Mouse (Mus musculus) forebrain, embryonic 16.5 days (tissue): Measurements from ENCODE around the gene Tenm3. TPM values are rescaled to one million over a fixed set of nuclear protein-coding genes. Genes with fewer than 3 reads are reported as not detected.

Source experiments
- ATAC-seq: fragments of 200-750 bp; cut with Nextera tagmentation; 2 replicates; pipeline ENCODE4 v1.8.0; 2017; ENCODE audit warnings: mild to moderate bottlenecking, moderate library complexity
- H3K27ac ChIP-seq: fragments of 300-500 bp; sonication (generic); 2 replicates; pipeline ENCODE4 v1.5.1; 2014; ENCODE audit warnings: low read length, control low read depth
- H3K27me3 ChIP-seq: fragments of 300-500 bp; sonication (generic); replicated peaks from 2 replicates; pipeline ENCODE4 v1.6.1; 2014; ENCODE audit warnings: low read length; ENCODE audit not compliant: control insufficient read depth, insufficient read depth
- H3K36me3 ChIP-seq: fragments of 300-500 bp; sonication (generic); 2 replicates; pipeline ENCODE4 v1.6.1; 2014; ENCODE audit not compliant: control insufficient read depth, insufficient read depth
- H3K4me1 ChIP-seq: fragments of 300-500 bp; sonication (generic); replicated peaks from 2 replicates; pipeline ENCODE4 v1.6.1; 2014; ENCODE audit warnings: low read length; ENCODE audit not compliant: control insufficient read depth, insufficient read depth
- H3K4me2 ChIP-seq: fragments of 300-500 bp; sonication (generic); 2 replicates; pipeline ENCODE4 v1.6.1; 2014; ENCODE audit warnings: mild to moderate bottlenecking, low read length, control low read depth
- H3K4me3 ChIP-seq: fragments of 300-500 bp; sonication (generic); replicated peaks from 2 replicates; pipeline ENCODE4 v1.5.1; 2014; ENCODE audit warnings: mild to moderate bottlenecking, low read length, control low read depth
- H3K9ac ChIP-seq: fragments of 300-500 bp; sonication (generic); replicated peaks from 2 replicates; pipeline ENCODE4 v1.6.1; 2014; ENCODE audit warnings: low read depth, low read length, control low read depth
- H3K9me3 ChIP-seq: fragments of 300-500 bp; sonication (generic); 2 replicates; pipeline ENCODE4 v1.6.1; 2016; ENCODE audit warnings: low read length; ENCODE audit not compliant: control insufficient read depth
- WGBS: fragments of 180-500 bp; shearing (Covaris S2); extraction: QIAGEN DNeasy Blood & Tissue Kit; methylation state at CpG from one replicate; pipeline ENCODE4 v1.1.7; 2014; 5-methylcytosine and 5-hydroxymethylcytosine counted together
- polyA plus RNA-seq: library from polyadenylated mRNA; unstranded; fragments of >200 nt; fragmentation: Nextera tagmentation; extraction: Ambion mirVana; gene quantifications from 2 replicates; pipeline ENCODE4 v1.2.1, GENCODE M21; 2015

The Tenm3 gene
- polyA plus RNA-seq, 1 experiment from 2014 or later, result 24.8 TPM

- H3K27me3 ChIP-seq, result peaks cover 26% of the 10 kb centered on the region
- H3K4me2 ChIP-seq, result peak overlapping the region; percentile 68
- no peaks in the 10 kb centered on the region for H3K9me3 ChIP-seq
- peaks cover 19% of the 10 kb centered on the region for H3K4me1 ChIP-seq
- WGBS, result under 1% methylated on average over 14 of the region's 14 CpGs
- ATAC-seq, result no peak
- no peak overlapping the region for H3K27ac ChIP-seq
- peak overlapping the region; percentile 87 for H3K4me3 ChIP-seq
- no peak overlapping the region for H3K9ac ChIP-seq
- H3K36me3 ChIP-seq, result no peaks in the 10 kb centered on the region
Observed at GRCm38 (mm10) chr8:48844370-48844905, 687 bp upstream of the Tenm3 start.

- no peaks in the 10 kb centered on the region for H3K36me3 ChIP-seq
- peaks cover 19% of the 10 kb centered on the region for H3K4me1 ChIP-seq
- peak overlapping the region; percentile 87 for H3K4me3 ChIP-seq
- peaks cover 26% of the 10 kb centered on the region for H3K27me3 ChIP-seq
- H3K9me3 ChIP-seq, result no peaks in the 10 kb centered on the region
- H3K27ac ChIP-seq, result peak overlapping the region; percentile 14; the same call in 1 of the 2 replicates
- WGBS, result under 1% methylated on average over 46 of the region's 93 CpGs
- peak; percentile 85 for ATAC-seq
- H3K9ac ChIP-seq, result peak overlapping the region; percentile 74
- peak overlapping the region; percentile 68 for H3K4me2 ChIP-seq
Observed at GRCm38 (mm10) chr8:48842991-48843930, 490 bp downstream of the Tenm3 start.

- Histone ChIP-seq H3K36me3 (no peaks in the 10 kb centered on the region), H3K4me1 (peaks cover 19% of the 10 kb centered on the region), H3K27me3 (peaks cover 26% of the 10 kb centered on the region), H3K9me3 (no peaks in the 10 kb centered on the region), H3K4me3 (peak overlapping the region; percentile 87), H3K27ac (no peak overlapping the region), H3K9ac (peak overlapping the region; percentile 74), H3K4me2 (peak overlapping the region; percentile 68)
- ATAC-seq, result peak; percentile 3; the same call in 1 of the 2 replicates
- under 1% methylated on average over 11 of the region's 11 CpGs for WGBS
Observed at GRCm38 (mm10) chr8:48842516-48842990, 1.2 kb downstream of the Tenm3 start.

GRCm38 (mm10) chr8:48842035-48842434 is 1.7 kb downstream of the Tenm3 start:
- ATAC-seq, result no peak
- Histone ChIP-seq H3K4me1 (peaks cover 19% of the 10 kb centered on the region), H3K27me3 (peaks cover 24% of the 10 kb centered on the region), H3K4me3 (peak overlapping the region; percentile 87), H3K9ac (no peak overlapping the region), H3K27ac (no peak overlapping the region), H3K36me3 (no peaks in the 10 kb centered on the region), H3K9me3 (no peaks in the 10 kb centered on the region), H3K4me2 (peak overlapping the region; percentile 68)
- WGBS, result 8% methylated on average over 4 of the region's 4 CpGs

GRCm38 (mm10) chr8:48835745-48836144 is 8.0 kb downstream of the Tenm3 start:
- Histone ChIP-seq H3K9me3 (no peaks in the 10 kb centered on the region), H3K4me3 (no peak overlapping the region), H3K4me1 (no peaks in the 10 kb centered on the region), H3K4me2 (no peak overlapping the region), H3K9ac (no peak overlapping the region), H3K27me3 (peaks cover 7% of the 10 kb centered on the region), H3K36me3 (no peaks in the 10 kb centered on the region), H3K27ac (no peak overlapping the region)
- WGBS, result 75% methylated on average over 2 of the region's 2 CpGs
- no peak for ATAC-seq

GRCm38 (mm10) chr8:48827454-48827853 is 16.3 kb downstream of the Tenm3 start:
- ATAC-seq, result no peak
- Histone ChIP-seq H3K27ac (no peak overlapping the region), H3K36me3 (no peaks in the 10 kb centered on the region), H3K4me3 (no peak overlapping the region), H3K27me3 (no peaks in the 10 kb centered on the region), H3K4me2 (no peak overlapping the region), H3K4me1 (no peaks in the 10 kb centered on the region), H3K9ac (no peak overlapping the region), H3K9me3 (no peaks in the 10 kb centered on the region)
- 72% methylated on average over 9 of the region's 9 CpGs for WGBS

- Histone ChIP-seq H3K9me3 (no peaks in the 10 kb centered on the region), H3K9ac (no peak overlapping the region), H3K4me3 (no peak overlapping the region), H3K27me3 (no peaks in the 10 kb centered on the region), H3K36me3 (no peaks in the 10 kb centered on the region), H3K4me2 (no peak overlapping the region), H3K27ac (no peak overlapping the region), H3K4me1 (no peaks in the 10 kb centered on the region)
- ATAC-seq, result no peak
- 98% methylated on average over 7 of the region's 7 CpGs for WGBS
Observed at GRCm38 (mm10) chr8:48825666-48826065, 18.1 kb downstream of the Tenm3 start.

GRCm38 (mm10) chr8:48822291-48822690 is 21.5 kb downstream of the Tenm3 start:
- H3K4me2 ChIP-seq, result no peak overlapping the region
- no peak overlapping the region for H3K9ac ChIP-seq
- WGBS, result 89% methylated on average over 4 of the region's 4 CpGs
- no peak overlapping the region for H3K27ac ChIP-seq
- no peaks in the 10 kb centered on the region for H3K27me3 ChIP-seq
- no peak for ATAC-seq
- no peaks in the 10 kb centered on the region for H3K36me3 ChIP-seq
- H3K9me3 ChIP-seq, result no peaks in the 10 kb centered on the region
- no peak overlapping the region for H3K4me3 ChIP-seq
- no peaks in the 10 kb centered on the region for H3K4me1 ChIP-seq

GRCm38 (mm10) chr8:48819962-48820361 is 23.8 kb downstream of the Tenm3 start:
- Histone ChIP-seq H3K9me3 (no peaks in the 10 kb centered on the region), H3K4me2 (no peak overlapping the region), H3K36me3 (no peaks in the 10 kb centered on the region), H3K4me1 (peaks cover 5% of the 10 kb centered on the region; the same call in 1 of the 2 replicates), H3K27ac (no peak overlapping the region), H3K27me3 (no peaks in the 10 kb centered on the region), H3K4me3 (no peak overlapping the region), H3K9ac (no peak overlapping the region)
- WGBS, result 35% methylated on average over 6 of the region's 6 CpGs
- no peak for ATAC-seq
